Mouse (Mus musculus): ENCODE measurements around the gene Tmprss11c. TPM values are rescaled to one million over a fixed set of nuclear protein-coding genes. Genes with fewer than 3 reads are reported as not detected.
"Not testable (repeated sequence)": the region's sequence is repeated elsewhere in the genome, so short reads cannot be mapped to it uniquely, and the experiment has no call there.

The Tmprss11c gene
- total RNA-seq (2021), result not detected

DNA sequence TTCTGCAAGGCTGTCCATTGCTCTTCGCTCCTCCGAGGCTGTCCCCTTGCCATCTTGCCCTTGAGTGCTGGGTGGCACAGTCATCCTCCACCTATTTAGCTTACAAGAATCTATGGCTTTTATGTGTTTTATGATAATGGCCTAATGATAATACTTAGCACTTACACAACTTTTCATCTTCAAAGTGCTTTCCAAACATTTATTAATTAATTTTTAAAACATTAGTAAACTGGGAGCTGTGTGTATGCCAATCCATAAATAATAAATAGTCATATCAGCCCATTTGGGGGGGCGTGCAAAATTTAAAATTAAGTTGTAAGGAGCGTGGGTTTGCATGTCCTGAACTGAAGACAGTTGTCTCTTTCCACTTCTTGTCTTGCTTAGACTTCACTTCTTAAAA lies at the start of gene Tmprss11c:
Tmprss11c (minus strand) TSS at position 101 of the 400 bp plus-strand sequence.
- DNase-seq, result no peak
- intact Hi-C loops (cut with DNase I), result no loop called here

GRCm38 (mm10) chr5:86318018-86318956 lies 29.2 kb upstream of the Tmprss11c start:
- DNase-seq; intact Hi-C loops (cut with DNase I): not testable (repeated sequence)

DNA sequence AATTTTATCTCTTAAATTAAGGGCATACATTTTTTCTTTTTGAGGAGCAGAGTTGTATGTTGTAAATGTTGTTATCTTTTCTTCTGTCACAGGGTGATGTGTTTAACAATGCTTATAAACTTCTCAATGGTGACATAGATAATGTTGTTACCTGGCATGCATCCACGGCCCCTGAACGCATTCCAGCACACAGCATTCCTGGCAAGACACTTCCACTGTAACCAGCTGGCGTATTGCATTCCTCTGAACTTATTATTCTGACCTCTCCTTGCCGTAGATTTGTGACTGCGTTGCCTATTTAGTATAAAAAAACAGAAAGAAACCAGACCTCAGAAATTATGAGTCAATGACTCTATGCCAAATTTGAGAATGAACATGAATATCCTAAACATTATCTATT lies 17.0 kb upstream of the Tmprss11c start:
- intact Hi-C loops (cut with DNase I), result no loop called here
- DNase-seq, result peak; percentile 54

GRCm38 (mm10) chr5:86303877-86304276 lies 14.8 kb upstream of the Tmprss11c start:
- intact Hi-C loops (cut with DNase I), result no loop called here
- peak; percentile 22 for DNase-seq

DNA sequence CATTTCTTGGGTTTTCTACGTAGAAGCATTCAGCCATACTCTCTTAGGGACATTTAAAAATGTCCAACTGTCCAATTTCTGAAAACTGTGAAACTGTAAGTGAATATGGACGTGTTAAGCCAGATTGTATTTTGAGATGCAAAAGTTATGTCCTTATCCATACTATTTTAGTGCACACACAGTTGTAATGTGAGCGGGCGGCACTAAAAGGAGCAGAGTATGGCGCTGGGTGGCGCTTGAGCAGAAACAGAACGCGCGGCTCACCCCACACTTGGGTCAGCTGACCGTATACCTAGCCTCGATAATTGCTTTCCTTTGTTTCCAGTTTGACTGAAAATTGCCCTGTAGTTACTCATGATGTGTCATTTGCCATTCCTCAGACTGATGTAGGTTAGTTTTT lies 42.5 kb downstream of the Tmprss11c start:
- no peak for DNase-seq
- intact Hi-C loops (cut with DNase I), result no loop called here

DNA sequence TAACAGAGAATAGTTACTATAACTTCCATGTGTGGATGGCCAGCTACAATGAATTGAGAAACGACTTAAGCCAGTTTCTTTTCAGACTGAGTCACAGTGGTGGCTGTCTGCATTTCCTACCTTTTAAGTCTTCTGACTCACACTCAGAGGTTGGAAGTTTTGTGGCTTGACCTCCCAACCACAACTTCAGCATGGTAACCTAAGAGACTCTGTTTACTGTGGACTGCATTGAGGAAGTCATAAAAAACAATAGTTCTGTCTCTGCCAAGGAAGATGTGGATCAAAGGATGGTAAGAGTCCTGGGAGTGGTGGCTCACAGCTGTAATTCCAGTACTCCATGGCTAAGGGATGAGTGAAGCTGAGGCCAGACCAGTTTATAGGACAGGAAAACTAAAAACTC lies 44.2 kb downstream of the Tmprss11c start:
- intact Hi-C loops (cut with DNase I), result no loop called here
- no peak for DNase-seq

- no peak for DNase-seq
- intact Hi-C loops (cut with DNase I), result no loop called here
These were observed 44.8 kb downstream of the Tmprss11c start for GRCm38 (mm10) chr5:86244275-86244674.

- DNase-seq, result no peak
- intact Hi-C loops (cut with DNase I), result no loop called here
These were observed 61.8 kb downstream of the Tmprss11c start for GRCm38 (mm10) chr5:86227156-86227853.

DNA sequence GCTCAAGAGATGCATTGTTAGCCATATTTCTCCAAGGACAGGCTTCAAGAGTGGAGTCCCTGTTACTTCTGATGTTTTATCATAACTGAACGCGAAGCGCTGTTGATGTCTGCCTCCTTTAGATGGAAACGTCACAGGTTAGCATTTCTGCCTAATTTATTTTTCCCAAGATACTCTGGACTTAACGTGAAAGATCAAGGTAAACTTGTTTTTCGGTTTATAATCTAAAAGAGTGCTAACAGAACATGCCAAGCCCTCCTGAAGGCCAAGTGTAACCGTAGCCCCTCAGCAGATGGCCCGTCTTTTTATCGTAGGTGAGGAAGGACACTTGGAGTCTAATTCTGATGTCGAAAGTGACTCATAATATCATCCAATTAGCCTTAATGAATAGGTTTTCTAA lies 91.3 kb downstream of the Tmprss11c start, which contains the start of gene Gnrhr:
Gnrhr (minus strand) TSS at position 101 of the 400 bp plus-strand sequence.
- intact Hi-C loops (cut with DNase I), result loop anchor here (10.0 kb wide), 3 partner anchors 217 to 607 kb away; partner anchors contain the start of gene Ythdc1
- no peak for DNase-seq

- no peak for DNase-seq
- intact Hi-C loops (cut with DNase I), result loop anchor here (10.0 kb wide), 3 partner anchors 223 to 613 kb away; partner anchors contain the start of gene Ythdc1
These were observed 97.8 kb downstream of the Tmprss11c start for GRCm38 (mm10) chr5:86191356-86191755.

DNA sequence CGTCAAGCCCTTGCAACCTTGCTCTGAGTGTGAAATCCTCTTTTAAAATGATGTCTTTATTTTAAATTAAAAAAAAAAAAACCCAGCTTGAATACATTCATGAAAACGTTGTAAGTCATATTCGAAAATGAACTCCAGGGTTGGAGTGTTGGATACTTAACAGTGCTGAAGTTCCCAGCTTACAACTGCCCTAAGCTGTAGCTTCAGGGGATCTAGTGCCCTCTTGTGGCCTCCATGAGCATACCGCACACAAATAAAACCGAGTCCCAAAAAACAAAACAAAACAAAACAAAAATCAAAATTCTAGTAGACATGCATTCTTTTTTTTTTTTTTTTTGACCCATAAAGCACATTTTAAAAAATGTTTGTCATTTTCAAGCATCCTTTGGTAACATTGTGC lies 98.3 kb downstream of the Tmprss11c start:
- intact Hi-C loops (cut with DNase I), result loop anchor here (10.0 kb wide), 3 partner anchors 224 to 614 kb away; partner anchors contain the start of gene Ythdc1
- DNase-seq, result peak; percentile 22

- DNase-seq, result no peak
- intact Hi-C loops (cut with DNase I), result loop anchor here (10.0 kb wide), 3 partner anchors 225 to 615 kb away; partner anchors contain the start of gene Ythdc1
These were observed 98.8 kb downstream of the Tmprss11c start for GRCm38 (mm10) chr5:86190290-86190689.

DNA sequence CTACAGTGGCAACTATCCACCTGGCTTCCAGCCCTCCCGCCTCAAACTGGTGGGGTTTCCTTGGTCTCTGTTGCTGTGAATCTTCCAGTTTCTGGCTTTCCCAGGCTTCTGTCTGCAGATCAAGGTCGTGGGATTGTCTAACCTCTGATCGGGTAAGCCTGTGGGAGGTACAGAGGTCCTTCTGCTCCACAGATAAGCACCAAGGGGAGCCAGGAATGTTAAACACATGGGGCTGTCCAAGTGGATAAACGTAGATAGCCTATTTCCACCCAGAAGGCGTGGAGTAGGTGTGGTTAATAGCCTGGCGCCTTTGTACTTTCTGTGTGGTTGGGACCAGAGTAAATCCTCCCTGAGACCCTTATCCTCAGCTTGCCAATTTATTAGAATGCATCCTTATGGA lies 101.7 kb downstream of the Tmprss11c start:
- intact Hi-C loops (cut with DNase I), result no loop called here
- no peak for DNase-seq

Other genes with a start within 250 kb of the Tmprss11c start
- gene Cenpc1, start 223.7 kb downstream of the Tmprss11c start, total RNA-seq (2021), result 10 to 100 TPM; 34.3 to 36.2 TPM
- gene Stap1, start 217.6 kb downstream of the Tmprss11c start, total RNA-seq (2021), result not detected
- 10 to 100 TPM; 19.1 to 23.7 TPM for gene Uba6, start 116.5 kb downstream of the Tmprss11c start, total RNA-seq (2021)
- gene Gnrhr, start 91.4 kb downstream of the Tmprss11c start, total RNA-seq (2021), result not detected
- not detected for gene Tmprss11d, start 84.1 kb upstream of the Tmprss11c start, total RNA-seq (2021)
- not detected for gene Tmprss11a, start 179.7 kb upstream of the Tmprss11c start, total RNA-seq (2021)
- gene Tmprss11g, start 229.3 kb upstream of the Tmprss11c start, total RNA-seq (2021), result not detected

Data from left cerebral cortex, postnatal 4 days (tissue).